Mouse (Mus musculus) stomach, postnatal 0 days (tissue): Measurements from ENCODE around the gene Capn2.

ENCODE experiments used
- CTCF ChIP-seq: IDR thresholded peaks from 2 replicates; pipeline ENCODE4 v1.5.1; 2016; ENCODE audit warnings: antibody characterized with exemption, low read depth, mild to moderate bottlenecking, moderate library complexity
- EP300 ChIP-seq: optimal IDR thresholded peaks from 2 replicates; pipeline ENCODE3; 2016; ENCODE audit warnings: antibody characterized with exemption

DNA sequence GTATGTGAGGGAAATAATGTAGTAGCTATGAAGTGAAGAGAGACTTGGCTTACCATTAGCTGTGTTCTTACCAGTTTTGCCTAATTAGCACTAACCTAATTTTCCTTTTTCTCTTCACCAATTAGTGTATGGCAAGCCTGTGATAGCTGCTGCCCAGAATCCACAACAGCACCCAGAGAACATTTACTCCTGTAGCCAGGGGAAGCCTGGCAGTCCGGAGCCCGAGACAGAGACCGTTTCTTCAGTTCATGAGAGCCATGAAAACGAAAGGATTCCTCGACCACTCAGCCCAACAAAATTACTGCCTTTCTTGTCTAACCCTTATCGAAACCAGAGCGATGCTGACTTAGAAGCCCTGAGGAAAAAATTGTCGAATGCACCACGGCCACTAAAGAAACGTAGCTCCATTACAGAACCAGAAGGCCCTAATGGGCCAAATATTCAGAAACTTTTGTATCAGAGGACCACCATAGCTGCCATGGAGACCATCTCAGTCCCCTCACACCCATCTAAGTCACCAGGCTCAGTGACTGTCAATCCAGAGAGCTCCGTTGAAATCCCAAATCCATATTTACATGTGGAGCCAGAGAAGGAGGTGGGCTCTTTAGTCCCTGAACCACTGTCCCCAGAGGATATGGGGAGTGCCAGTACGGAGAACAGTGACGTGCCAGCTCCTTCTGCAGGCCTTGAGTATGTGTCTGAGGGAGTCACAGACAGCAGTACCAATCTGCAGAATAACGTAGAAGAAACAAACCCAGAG is 69.0 kb downstream of the Capn2 start:
- TF ChIP-seq CTCF (no peak), EP300 (no peak)
